Mouse (Mus musculus) heart, adult 18-20 months (tissue): ENCODE data around the gene Tnc. TPM values are rescaled to one million over a fixed set of nuclear protein-coding genes. Genes with fewer than 3 reads are reported as not detected.
A peak's percentile ranks its signal among the peaks of the same experiment; 100 is the strongest.

Experiments used
- DNase-seq, 2 experiments: peaks; one replicate each; pipeline ENCODE4 v3.0.0; 2021 to 2022; ENCODE audit warnings: mixed read lengths in 1 of 2
- total RNA-seq, 2 experiments: library from RNA; stranded (reverse); gene quantifications; 2 replicates each; pipeline ENCODE4 v1.2.3; 2021

Tnc gene
- total RNA-seq, 2 experiments from 2014 or later: 0.42 to 0.98 TPM

DNA sequence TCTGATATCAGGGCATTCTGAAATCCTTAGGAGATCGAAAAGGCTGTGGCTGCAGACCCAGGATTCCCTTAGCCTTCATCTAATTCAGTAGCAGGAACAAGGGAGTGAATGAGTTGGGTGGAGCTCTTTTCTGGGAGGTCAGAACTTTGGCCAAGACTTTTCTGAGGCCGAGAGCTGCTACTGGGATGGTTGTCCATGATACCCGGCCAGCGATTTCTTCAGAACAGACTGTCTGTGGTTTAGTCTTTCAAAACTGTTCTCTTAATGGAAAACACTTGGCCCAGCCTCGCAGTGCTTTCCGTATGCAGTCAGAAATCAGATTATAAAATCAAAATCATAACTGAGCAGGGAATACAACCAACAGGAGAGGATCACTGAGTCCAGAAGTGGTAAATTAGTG, 21.2 kb downstream of the Tnc start:
- DNase-seq: peak; percentile 45 to 52

DNA sequence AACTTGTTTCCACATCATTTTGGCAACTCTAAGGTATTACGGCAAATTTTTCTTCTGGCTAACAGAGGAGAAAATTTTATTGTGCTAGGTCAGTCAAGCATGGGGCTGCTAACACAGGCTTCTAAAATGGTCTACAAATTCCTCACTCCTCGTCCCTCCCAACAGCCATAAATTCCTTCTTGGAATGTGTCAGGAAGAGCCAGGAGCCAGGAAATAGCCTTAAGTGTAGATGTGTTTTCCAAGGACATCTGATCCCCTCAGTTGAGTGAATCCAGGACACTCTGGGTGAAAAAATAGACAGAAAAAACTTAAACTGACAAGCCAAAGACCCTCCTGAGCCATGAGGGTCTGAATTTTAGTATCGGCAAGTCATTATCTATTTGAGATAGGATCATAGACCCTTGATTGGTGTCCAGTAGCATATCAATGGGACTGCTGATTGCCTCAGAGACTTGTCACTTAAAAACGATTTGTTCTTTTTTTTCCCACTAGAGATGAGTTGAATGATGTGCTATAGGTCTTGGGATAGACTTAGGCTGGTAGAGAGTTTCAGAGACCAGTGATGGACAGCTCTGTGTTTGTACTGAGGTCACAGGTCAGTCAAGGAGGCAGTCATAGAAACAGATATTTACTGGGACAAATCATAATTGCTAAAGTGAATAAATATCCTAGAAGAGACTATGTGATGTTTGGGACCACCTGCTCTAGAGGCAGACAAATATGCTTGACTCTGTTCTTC, 22.6 kb downstream of the Tnc start:
- no peak for DNase-seq

GRCm38 (mm10) chr4:64020930-64021589, 25.8 kb downstream of the Tnc start:
- no peak for DNase-seq

DNA sequence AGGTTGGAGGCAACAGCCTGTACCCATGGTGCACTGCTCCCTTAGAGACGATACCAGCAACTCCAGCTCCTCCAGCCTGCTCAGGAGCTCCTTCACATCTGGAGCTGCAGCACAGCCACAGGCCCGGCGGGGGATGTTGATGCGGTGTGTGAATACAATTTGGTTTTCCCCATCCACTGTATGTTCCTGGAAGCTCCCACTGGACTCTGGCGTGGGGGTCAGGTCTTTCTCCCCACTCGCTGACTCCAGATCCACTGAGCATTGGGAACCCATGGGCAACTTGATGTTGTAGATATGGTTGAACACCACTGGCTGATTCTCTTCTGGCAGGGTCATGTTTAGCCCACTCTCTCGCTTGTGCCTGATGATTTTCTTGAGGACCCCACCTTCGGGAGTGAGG, 26.7 kb downstream of the Tnc start:
- DNase-seq: no peak

DNA sequence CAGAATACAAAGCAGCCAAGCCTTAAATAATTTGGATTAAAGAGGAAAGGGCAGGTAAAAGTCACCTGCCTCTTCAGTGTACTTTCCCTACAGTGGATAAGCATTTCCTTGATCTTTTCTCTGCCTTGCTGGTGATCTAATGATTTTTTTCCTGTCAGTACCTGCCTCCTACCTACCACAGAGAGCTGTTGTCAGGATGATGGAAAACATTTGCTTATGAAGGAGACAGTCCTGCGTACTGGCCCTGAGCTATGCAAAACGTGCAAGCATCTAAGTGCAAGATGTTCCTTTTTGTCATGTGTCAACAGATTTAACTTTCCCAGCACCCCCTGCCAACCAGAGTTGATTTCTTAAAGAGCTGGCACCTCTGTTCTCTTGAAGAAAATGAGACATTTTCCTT, 35.5 kb downstream of the Tnc start:
- DNase-seq: no peak

GRCm38 (mm10) chr4:64009936-64010335, 36.9 kb downstream of the Tnc start:
- no peak for DNase-seq

- no peak for DNase-seq
Observed at GRCm38 (mm10) chr4:64005198-64005597, 41.6 kb downstream of the Tnc start.

GRCm38 (mm10) chr4:64003677-64004076, 43.1 kb downstream of the Tnc start:
- DNase-seq: no peak

GRCm38 (mm10) chr4:64002168-64002567, 44.6 kb downstream of the Tnc start:
- no peak for DNase-seq

- no peak for DNase-seq
Observed at GRCm38 (mm10) chr4:64000788-64001187, 46.0 kb downstream of the Tnc start.

GRCm38 (mm10) chr4:64000293-64000692, 46.5 kb downstream of the Tnc start:
- DNase-seq: no peak

GRCm38 (mm10) chr4:63993462-63994113, 53.2 kb downstream of the Tnc start:
- peak in 1 of 2 experiments; percentile 11 for DNase-seq

DNA sequence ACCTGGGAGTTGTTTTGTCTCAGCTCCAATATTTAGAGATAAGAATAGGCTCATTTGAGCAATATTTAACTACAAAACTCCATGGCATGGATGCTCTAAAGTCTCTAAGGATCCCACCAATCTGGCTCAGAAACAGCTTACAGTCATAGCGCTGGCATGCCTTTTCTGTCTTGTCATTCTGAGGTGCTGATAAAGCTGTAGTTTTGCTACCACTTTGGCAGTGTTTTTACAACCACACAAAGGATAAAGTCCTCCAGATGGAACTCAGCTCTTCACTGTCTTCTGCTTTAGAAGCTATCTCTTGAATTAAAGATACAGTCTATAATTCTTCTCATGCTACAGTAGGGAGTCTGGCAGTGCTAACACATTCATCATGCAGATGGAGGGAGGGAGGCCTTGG, 56.6 kb downstream of the Tnc start:
- DNase-seq: no peak

DNA sequence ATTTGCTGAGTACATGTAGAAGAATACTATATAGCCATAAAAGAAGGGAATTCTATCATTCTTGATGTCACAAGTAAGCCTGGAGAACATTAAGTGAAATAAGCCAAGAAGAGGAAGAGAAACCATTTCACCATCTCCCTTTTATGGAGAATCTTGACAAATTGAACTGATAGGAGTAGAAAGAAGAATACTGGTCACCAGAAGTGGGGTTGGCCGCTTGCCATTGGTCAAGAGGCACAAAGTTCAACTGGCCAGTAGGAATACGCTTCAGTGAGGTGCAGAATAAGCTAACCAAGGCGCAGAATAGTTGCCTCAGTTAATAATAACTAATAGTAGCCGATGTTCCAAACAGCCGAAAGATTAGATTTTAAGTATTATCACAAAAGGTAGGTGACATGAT, 58.7 kb downstream of the Tnc start:
- no peak for DNase-seq

GRCm38 (mm10) chr4:63986576-63986975, 60.2 kb downstream of the Tnc start:
- no peak for DNase-seq

DNA sequence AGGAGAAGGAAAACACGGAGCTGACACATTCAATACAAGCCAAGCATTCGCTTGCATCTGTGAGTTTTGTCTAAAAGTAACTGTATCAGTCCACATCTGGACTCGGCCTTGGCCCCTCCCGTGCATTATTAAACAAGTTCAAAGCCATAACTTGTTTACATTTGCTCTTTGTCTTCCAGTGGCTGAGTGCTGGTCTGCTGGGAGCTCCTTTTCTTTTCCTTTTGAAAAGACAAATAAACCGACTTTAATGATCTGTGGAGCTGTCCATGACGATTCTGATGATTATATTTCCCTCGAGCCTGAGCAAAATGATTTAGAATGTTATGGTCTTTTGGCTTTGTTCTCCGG, 63.7 kb downstream of the Tnc start:
- no peak for DNase-seq

DNA sequence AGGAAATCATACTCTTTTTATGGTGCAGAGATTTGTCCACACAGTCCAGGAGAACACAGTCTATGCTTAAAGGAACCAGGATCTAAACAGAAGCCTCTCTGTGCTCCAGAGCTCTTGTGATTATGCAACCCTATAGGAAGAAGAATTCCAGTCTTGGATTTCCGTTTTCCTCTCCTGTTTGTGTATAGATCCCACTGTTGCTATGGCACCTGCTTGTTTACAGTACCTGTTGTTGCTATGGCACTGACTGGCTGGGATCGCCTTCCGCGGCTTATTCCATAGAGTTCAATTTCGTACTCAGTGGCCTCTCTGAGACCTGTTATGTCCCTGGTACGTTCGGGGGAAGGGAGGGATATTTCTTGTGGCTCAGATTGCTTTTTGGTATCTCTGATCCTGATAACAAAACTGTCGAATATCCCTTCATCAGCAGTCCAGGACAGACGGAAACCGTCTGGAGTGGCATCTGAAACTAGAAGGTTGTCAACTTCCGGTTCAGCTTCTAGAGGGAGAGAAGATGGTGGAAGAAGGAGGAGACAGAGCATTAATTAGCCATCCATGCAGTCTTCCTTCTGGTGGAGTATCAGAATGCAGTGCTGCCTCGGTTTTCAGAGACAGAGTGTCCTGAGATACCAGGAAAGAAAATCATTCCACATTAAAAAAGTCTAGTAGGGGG, 64.3 kb downstream of the Tnc start:
- no peak for DNase-seq

DNA sequence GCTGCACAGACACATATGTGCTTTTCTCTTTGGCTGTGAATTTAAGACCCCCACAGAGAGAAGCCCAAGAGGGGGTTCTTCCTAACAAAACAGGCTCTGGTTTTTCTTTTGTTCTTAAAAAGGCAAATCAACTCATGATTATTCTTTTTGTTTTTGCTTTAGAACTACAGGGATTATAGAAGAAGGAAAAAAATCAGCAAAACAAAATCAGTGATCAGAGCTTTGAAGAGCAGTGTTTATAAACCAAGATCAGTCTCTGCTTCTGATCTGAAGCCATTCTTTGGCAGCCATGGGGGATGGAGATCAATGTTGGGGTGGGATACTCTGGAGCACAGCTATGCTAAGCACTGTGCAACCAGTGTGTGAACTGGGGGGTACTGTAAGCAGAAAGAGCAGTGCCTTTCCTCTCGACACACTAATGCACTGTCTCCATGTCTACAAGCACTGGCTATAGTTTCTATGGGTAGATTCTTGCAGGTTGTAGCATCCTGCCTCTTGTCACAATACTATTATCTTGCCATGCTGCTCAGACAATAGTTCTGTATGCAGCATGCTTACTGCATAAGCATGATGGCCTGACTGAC, 66.5 kb downstream of the Tnc start:
- DNase-seq: no peak

DNA sequence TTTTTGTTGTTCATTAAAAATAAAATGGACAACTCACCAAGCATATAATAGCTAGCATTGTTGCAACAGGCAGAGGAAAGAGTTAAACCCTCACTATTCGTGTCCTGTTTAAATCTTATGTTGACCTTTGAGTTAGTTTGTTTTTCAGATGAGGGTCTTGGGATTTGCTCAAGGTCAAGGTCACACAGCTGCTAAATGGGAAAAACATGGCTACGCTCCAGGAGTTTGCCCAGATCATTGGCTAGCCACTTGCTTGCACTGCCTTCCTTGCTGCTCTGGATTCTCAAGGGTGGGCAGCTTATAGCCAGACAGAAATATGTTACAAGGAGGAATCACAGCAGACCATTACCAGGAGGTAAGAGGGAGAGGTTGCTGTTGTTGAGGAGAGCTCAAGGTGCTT, 67.2 kb downstream of the Tnc start:
- no peak for DNase-seq

GRCm38 (mm10) chr4:63972536-63972935, 74.3 kb downstream of the Tnc start:
- DNase-seq: no peak

GRCm38 (mm10) chr4:63971762-63972161, 75.1 kb downstream of the Tnc start:
- DNase-seq: no peak

- DNase-seq: no peak
Observed at GRCm38 (mm10) chr4:63970925-63971324, 75.9 kb downstream of the Tnc start.

DNA sequence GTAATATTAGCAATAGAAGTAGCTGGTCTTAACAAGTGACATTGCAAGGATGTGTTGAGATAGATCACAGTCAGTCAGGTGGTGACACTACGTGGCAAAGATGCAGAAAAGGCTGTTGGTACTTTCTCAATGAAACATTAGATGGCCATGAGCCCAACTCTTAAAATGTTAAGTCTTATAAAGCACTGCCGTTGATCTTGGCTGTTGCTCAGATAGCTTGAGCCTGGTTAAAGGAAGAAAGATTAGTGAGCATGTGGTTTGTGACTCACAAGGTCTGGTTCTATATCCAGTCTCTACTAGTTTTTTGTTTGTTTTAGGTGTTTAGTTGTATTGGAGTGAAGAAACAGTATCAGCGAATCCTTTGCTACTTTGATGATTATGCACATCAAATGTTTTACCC, 76.9 kb downstream of the Tnc start:
- no peak for DNase-seq
